In genomic region chr19:3540254-3540653, GRCm38 (mm10) we compare ENCODE assay signal across 15 mouse cellular contexts.
"Had no signal": no experiment of that assay in that cellular context is flagged by ENCODE, and none has a peak within 500 bp of the region (broad histone marks: within the 10 kb centered on the region; RNA-seq: fewer than 3 reads in every experiment).

No protein-coding gene starts in this region.

- DNase-seq: retina, postnatal 1 day; right cerebral cortex, adult 18-20 months; right cerebral cortex, postnatal 14 days; right cerebral cortex, postnatal 25 days; right cerebral cortex, postnatal 4 days; spleen, adult 18-20 months; thymus, adult 18-20 months; thymus, adult 2 months; thymus, postnatal 14 days; thymus, postnatal 25 days; thymus, postnatal 36 days; thymus, postnatal 4 days had no signal

- H3K4me2 ChIP-seq: neural tube, embryonic 13.5 days; neural tube, embryonic 15.5 days; stomach, embryonic 15.5 days had no signal

- H3K9ac ChIP-seq: neural tube, embryonic 13.5 days; neural tube, embryonic 15.5 days; stomach, embryonic 15.5 days had no signal

- H3K27ac ChIP-seq: neural tube, embryonic 13.5 days; neural tube, embryonic 15.5 days; stomach, embryonic 15.5 days had no signal

- H3K27me3 ChIP-seq: neural tube, embryonic 13.5 days; neural tube, embryonic 15.5 days; stomach, embryonic 15.5 days had no signal

- H3K4me3 ChIP-seq: neural tube, embryonic 13.5 days; neural tube, embryonic 15.5 days; stomach, embryonic 15.5 days had no signal

- H3K4me1 ChIP-seq: stomach, embryonic 15.5 days had no signal

- H3K9me3 ChIP-seq: neural tube, embryonic 13.5 days; neural tube, embryonic 15.5 days; stomach, embryonic 15.5 days had no signal
